Mouse (Mus musculus) layer of hippocampus, adult 8-10 months (tissue): ENCODE measurements at regions not wholly inside any gene's neighbourhood (a gene's known extent, or its start where the extent isn't known, plus 50 kb on each side); places are given as distances from the start of the nearest gene placed in this dataset.

ENCODE experiments used
- DNase-seq, 2 experiments: peaks; one replicate each; pipeline ENCODE4 v3.0.0; 2022; ENCODE audit warnings: low spot score in 2 of 2

DNA sequence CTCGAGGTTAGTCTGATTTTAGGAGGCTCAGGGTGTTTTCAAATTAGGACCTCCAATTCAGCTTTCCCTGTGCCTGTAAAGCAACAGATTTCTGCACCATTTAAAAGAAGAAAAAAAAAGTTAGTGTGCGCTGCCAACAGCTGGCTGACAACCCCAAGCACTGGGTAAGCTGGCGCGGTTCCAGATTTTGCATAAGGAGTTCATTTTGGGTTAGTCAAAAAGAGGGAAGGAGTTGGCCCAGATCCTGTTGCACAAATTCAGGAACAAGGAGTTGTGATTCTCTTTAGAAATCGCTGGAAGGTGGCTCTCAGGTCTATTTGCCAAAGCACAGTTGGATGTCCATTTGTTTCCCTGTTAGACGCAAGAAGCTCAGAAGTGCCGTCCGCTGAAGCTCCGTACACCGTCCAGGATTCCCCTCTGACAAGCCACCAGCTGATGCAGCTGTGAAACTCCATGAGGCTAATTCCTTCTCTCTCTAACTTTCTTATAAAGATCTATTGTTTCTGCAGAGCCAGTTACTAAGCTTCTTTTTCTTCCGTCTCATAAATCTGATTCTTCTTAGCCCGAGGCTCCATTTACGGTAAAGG is 184.6 kb downstream of the Cand1 start:
- peak; percentile 61 to 64 for DNase-seq

DNA sequence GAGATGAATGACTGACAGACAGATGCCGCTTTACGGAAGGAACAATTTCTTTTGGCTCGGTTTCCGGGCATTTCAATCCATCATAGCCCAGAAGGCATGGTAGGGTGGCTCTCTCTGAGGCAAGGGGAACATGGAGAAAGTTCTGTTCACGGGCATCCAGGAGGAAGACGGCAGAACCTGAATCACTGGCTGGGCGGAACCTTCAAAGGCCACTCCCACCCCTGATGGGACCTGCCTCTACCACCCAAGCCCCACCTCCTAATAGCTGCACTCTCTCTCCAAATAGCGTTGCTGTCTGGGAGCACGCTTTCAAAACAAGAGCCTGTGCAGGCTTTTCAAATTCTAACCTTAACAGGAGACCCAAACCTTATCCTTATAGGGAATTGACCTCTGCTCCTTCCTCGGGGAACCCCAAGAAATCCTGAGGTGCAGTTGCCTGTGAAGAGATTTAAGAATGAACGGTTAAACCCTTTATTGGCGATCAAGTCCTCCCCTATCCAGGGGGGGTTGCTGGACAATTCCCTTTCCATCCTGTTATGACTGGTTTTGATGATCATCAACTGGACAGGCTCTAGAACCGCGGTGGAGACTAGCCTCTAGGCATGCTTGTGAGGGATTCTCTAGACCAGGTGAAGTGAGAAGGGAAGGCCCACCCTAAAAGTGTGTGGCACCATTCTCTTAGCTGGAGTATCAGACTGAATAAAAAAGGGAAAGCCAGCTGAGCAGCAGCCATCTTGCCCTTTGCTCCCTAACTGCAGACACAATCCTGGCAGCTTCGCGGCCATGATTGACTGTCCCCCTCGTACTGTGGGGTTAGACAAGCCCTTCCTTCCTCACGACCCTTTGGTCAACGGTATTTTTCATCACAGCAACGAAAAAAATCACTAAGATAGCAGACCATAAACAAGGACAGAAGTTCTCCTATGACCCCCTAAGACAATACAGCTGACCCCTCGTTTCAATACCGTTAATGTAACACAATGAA is 184.5 kb upstream of the Dyrk2 start:
- DNase-seq: no peak

DNA sequence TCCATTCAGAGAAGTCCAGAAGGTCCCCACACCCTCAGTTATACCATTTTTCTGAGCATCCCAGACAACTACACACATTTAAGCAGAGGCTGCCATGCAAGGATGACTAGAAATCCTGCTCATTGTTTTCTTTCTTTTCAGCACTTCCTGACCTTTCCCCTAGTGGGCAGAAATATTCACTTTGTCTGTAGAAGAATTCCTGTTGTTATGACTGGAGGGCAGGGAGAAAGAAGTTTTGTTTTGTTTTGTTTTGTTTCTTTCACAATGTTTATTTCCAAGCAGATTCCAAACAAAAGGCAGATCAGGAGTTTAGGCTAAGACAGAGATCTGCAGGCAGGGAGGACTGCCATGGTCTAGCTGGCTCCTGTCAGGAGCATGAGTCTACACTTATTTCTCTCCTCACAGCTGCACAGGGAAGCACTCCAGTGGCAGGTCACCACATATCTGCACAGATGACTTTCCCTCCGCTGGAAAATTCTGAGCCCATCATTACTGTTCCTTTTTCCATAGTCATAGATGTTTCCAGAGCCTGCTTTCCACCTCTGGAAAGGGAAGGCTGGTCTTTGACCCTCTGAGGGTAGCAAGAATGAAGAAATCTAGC is 182.5 kb upstream of the Dyrk2 start:
- DNase-seq: no peak

DNA sequence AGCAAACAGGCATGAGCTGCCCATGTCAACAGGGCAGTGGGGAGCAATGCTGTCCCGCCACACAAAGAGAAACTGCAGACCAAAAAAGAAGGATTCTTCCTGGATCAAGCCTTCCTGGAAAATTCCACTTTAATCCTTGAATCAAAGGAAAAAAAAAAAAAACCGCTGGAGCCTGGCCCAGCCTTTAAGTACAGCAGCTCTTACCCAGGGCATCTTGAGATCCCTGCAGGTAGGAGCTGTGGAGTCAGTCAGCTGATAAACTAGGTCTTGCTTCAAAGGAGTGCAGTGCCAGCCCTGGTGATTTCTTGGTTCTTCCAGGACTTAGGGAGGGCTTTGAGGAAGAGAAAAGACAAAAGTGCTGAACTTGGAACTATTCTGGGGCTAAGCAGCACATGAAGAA is 181.6 kb upstream of the Dyrk2 start:
- DNase-seq: no peak

DNA sequence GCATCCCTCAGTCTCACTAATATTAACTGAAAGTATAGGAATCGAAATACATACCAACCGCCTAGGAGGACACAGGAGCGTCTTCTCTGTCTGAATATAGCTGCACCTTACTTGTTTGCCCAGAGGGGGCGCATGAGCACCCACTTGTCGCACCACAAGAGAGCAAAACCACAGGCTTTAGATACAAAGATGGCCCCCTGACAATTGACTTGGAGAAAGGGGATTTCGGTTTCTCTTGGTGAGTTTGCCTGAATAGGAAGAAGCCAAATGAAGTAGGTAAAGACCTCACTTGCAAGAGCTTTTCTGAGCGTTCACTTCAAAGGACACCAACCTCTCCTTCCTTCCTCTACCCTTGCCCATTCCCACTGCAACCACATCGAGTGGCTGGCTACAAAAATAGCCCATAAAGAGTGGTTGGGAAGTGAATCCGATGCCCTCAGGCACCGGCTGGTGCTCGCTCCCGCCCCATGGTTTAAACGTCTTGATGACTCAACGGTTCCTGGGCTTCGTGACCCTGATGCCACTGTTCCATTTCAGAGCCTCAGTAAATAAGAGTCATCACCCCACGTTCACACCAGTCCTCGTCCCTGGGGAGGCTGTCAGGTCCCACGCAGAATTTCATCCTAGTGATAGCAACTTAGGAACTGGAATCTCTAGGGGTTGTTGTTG is 180.1 kb upstream of the Dyrk2 start:
- no peak for DNase-seq

DNA sequence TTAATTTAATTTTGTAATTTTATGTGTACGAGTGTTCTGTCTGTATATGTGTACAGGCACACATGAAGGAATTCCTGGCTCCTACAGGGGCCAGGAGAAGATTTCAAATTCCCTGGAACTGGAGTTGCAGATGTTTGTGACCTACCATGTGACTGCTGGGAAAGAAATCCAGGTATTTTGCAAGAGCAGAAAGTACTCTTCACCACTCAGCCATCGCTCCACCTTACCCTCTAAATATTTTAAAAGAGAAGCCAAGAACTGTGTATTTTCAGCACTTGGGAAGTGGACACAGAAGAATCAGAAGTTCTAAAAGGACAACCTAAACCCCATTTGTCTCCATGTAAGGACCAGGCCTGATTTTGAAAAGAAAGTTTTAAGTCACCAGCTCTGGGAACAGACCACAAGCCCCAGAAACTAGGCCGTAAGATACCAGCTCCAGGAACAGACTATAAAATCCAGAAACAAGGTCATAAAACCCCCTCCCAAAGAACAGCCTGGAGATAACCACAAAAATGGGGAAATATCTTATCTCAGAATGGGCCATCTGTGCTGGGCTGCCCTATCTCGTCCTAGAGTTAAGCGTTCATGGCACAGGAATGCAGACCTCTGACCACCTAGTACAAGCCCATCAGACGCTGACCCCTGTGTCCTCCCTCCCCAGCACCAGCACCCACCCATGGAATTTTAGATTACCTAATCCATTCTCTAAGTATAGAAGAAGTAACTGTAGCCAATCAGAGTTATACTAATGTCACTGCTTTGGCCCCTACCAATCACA is 178.8 kb upstream of the Dyrk2 start:
- no peak for DNase-seq

DNA sequence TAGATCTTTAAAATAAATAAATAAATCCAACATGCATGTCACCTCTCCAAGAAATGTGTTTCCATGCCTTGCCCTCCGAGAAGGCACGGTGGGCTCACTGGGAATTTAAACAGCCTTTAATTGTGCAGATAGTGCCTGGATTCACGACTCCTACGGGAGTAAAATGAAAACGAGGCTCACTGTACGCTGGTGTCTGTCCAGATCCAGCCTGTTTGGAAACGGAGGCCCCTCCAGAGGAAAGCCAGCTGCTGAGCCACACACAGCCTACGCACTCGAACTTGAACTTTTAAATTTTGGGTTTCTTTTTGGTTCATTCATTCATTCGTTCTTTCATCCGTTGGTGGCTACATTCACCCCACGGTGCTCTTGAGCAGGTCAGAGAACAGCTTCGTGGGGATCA is 175.1 kb upstream of the Dyrk2 start:
- DNase-seq: no peak

DNA sequence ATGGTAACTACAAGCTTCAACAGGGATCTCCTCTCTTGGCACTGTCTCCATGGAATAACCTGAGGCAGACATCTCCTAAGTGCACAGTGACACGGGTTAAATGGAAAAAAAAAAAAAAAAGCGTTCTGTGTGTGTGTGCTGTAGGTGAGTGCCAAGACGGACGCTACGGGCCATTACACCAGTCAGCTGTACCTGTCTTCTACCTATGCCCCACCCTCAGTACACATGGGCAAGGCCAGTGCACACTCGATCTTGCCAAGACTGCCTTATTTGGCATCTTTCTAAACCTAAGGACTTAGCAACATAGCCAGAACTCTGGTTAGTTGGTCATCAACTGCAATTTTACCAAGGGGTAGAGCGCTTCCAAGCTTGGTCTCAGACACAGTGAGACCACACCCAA is 173.1 kb upstream of the Dyrk2 start:
- DNase-seq: no peak

DNA sequence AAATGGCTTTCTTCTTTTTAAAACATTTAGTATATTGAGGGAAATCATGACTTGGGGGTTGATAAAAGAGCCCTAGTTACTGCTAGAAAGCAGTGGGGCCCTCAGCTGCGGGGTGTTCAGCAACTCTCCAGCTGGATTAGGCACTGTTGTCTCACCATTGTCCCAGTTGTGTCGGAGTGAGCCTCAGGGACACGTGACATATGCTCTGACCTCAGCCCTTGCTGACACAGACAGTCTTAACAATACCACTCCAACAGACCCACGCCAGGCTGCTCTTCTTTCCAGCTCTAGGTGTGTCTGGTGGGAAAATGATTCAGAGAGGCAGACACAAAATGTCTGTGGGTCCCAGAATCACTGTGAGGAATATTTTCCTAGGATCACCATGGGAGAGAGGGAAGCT is 170.2 kb upstream of the Dyrk2 start:
- DNase-seq: no peak

DNA sequence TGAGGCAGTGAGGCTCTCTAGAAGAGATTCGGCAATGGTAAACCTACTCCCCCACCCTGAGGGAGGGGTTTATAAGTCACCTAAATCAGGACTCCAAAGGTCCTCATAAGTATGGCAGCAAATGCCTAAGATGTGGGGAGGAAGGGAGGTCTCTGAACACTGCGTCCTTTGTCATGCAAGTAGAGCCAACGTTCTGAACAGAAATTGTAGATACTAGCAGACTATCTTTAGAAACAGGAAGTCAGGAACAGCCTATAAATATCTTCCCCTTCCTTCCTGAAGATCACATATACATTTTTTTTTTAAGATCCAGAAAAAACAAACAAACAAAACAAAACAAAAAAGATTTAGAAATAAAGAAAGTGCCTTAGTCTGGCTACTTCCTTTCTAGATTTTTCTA is 169.7 kb upstream of the Dyrk2 start:
- DNase-seq: no peak

DNA sequence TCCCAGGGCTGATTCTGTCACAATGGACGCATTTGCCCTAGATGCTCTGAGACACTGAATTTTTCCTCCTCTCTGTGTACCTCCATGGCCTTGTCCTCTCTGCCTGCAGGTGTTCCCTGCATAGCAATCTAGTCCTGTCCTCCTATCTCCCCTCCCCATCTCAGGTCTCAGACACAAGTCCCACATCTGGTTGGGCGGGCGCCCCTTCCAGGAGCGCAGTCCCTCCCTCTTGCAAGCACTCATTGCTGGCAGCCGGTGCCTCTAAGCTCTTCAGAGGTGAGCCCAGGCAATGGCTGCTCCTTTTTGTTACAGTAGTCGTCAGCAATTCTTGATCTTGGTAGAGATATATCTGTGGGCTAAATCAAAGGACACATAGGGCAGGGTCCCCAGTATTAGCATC is 169.0 kb upstream of the Dyrk2 start:
- DNase-seq: no peak

DNA sequence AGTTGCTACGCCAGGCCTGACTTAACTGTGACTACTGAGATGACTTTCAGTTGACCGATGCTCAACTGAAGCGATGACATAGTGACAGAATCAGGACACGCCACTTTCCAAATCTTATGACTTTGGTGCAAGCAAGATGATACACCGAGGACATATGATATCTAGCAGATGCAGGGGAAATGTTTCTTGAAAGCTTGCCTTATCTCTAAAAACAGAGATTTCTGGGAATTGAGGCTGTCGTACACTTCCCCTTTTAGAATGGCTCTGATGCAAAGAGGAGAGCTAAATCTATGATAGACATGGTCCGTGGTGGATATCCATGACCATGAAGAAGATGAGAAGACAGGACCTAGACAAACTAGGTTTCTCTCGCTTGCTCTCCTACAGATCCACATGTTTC is 167.8 kb upstream of the Dyrk2 start:
- DNase-seq: no peak

DNA sequence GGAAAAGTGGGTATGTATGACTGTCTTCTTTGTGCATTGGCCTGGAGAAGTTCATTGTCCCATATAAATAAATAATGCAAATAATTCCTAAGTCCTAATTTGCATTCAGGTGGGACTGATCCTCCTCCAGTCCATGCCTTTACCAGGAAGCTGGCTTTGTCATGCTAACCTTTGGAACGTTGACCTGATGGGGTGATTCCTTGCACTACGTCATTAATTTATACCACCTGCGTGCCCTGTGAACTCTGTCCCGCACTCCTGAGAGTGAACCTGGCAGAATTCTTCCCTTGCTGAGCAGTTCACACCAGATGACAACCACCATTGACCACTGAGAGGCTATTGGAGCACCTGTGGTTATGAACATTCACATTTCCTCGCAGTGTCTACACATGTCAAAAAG is 165.9 kb upstream of the Dyrk2 start:
- DNase-seq: no peak

DNA sequence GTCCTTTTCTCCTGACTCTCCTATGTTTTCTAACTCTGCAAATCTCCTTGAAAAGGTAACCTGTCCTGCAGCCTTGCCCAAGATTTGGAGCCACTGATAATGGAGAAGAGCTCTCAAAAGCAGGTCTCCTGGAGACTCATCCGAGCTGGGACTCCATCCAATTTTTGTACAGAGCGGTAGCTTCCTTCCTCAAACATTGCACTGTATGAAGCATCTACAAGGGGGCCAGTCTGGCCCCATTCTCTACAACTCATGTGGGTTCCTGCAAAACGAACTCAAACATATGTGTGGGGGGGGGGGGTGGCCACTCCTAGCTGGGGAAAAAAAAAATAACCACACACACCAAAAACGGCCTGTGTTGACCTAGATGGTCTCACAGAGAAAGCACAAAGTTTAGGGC is 164.4 kb upstream of the Dyrk2 start:
- no peak for DNase-seq

DNA sequence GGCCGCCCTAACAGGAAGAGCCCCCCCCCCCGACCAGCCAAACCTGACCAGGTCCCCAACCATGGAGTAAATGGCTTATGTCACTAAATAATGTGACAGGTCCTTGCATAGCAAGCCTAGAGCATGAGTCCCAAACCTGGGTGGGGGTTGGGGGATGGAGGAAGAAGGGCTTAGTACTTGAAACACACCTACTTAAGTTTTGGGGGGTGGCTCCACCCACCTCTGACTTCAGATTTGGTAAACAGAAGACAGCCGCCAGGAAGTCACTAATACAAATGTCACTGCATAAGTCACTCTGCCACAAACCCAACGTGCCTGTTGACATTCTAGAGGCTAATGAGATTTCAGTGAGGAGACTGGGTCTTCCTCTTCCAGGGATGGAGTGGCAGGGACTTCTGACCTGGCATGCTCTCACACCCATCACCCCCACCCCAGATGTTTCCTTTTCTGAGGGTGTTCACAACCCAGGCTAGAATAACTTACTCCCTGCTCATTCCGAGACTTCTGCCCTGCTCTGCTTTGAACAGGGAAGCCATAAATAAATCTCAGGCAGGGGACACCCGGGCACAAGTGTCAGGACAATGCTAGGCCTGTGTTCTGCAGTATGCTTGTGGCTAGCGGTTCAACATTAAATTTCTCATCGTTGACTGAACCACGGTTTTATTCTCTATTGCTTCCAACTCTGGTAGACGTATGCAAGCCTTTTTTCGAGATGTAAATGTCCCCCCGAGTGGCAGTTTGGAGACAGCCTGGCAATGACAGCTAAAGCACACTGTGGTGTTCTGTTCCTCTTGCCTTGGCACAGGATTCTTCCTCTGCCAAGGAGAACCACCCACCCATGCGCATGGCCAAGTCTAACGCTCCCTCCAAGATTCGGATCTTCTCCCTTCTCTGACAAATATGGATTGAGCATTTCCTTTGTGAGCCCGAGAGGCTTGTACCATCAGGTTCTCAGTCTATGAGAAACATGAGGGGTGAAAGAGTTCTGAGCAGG is 161.6 kb upstream of the Dyrk2 start:
- peak; percentile 40 to 54 for DNase-seq

DNA sequence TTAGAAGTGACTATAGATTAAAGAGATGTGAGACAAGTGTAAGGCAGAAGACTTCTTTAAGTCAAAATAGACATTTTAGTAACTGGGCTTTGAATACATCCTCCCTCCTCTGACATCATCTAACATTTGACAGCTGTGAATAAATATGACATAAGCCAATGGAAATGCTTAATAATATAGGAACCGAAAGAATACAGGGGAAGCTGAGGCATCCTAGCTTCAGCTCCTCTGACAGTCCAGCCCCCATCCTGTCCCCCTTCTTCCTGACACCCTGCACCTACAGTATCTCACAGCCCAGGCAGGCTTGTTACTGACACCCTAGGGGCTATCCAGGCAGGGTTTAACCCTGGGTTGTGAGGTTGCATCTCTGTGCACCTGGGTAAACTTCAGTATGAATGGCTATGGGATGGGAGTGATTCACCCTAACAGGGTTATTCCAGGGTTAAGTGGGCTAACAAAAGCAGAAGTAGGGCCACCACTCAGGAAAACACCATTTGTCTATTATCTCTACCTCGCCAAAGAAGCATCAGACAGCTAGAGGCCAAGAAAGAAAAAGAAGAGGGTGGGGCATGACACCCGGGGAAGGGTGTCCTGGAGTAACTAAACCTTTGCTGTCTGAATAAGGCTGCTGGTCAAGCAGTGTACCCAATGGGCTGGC is 158.6 kb upstream of the Dyrk2 start:
- no peak for DNase-seq

DNA sequence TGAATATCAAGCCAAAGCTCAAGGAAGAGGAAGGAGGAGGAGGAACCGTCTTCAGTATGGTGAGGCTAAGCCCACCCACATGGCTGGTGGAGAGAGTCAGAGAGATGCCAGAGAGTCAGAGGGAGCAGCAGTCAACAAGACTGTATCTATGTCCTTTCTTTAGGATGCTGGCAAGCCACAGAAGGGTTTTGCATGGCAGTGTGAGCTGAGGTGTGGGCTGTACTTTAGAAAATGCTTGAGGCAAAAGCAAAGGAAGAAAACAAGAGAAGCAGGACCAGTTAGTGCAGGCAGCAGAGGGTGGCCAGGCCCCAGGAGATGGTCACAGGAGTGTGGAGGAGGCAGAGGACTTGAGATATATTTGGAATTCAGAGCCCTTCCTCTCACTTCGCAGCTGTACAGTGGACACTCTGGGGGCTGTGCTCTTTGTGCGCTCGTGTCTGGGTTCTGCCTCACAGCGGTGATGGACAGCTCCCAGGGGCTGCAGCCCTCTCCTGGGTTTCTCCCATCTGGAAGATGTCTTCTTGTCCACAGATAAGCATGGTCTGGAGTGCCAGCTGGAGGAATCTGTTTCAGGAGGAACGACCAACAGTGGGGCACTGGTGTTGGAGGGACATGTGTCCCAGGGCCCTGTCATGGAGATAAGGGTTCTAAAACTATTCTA is 157.4 kb upstream of the Dyrk2 start:
- no peak for DNase-seq

DNA sequence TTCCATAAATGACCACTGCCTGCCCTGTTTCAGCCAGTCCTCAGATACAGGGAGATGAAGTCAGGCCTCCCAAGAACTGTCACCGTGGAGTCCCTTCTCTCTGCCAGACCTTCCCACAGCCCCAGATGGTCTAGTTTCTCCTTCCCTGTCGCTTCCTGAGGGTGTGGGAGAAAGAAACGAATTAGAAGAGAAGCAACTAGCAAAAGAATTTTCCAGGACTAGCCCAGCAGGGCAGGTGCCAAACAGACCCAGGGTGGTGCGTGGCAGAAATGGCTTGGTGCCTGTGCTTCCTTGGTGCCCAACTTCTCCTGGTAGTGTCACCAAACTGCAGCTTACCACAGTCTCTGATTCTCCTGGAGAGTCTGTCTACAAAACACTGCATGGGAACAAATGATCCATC is 156.3 kb upstream of the Dyrk2 start:
- peak; percentile 21 to 28 for DNase-seq

DNA sequence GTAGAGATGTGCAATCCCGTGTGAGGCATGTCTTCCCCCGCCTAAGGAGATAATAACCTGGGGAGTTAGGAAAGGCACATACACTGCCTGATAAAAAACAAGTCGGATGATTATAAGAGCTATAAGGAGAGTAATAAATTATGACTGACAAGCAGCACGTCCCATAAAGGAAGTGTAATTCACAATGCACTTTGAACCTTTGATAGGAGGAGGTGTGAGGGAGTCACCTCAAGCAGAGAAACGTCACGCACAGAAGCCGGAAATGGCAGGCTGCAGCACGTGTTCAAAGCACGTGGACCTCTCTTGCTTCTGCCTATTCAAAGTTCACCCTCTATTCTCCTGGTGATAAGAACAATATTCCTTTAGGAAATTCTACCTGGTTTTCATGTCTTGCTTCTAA is 154.4 kb upstream of the Dyrk2 start:
- DNase-seq: no peak
